Mouse (Mus musculus) liver, embryonic 15.5 days (tissue): ENCODE data around the gene Schip1. TPM values are rescaled to one million over a fixed set of nuclear protein-coding genes. Genes with fewer than 3 reads are reported as not detected.

Experiments used
- ATAC-seq: fragments of 200-750 bp; cut with Nextera tagmentation; 2 replicates; pipeline ENCODE4 v1.8.0; 2017; ENCODE audit warnings: moderate number of reproducible peaks, mild to moderate bottlenecking, moderate library complexity; ENCODE audit not compliant: insufficient read depth
- H3K27ac ChIP-seq: fragments of 300-500 bp; sonication (generic); replicated peaks from 2 replicates; pipeline ENCODE4 v1.5.1; 2015; ENCODE audit warnings: mild to moderate bottlenecking, inconsistent platforms
- H3K27me3 ChIP-seq: fragments of 300-500 bp; sonication (generic); 2 replicates; pipeline ENCODE4 v1.6.1; 2015; ENCODE audit warnings: mild to moderate bottlenecking, inconsistent platforms
- H3K36me3 ChIP-seq: fragments of 300-500 bp; sonication (generic); replicated peaks from 2 replicates; pipeline ENCODE4 v1.6.1; 2015; ENCODE audit warnings: moderate library complexity, mild to moderate bottlenecking, inconsistent platforms
- H3K4me1 ChIP-seq: fragments of 300-500 bp; sonication (generic); replicated peaks from 2 replicates; pipeline ENCODE4 v1.6.1; 2015; ENCODE audit warnings: inconsistent platforms
- H3K4me2 ChIP-seq: fragments of 300-500 bp; sonication (generic); 2 replicates; pipeline ENCODE4 v1.6.1; 2015; ENCODE audit warnings: moderate library complexity, mild to moderate bottlenecking, inconsistent platforms
- H3K4me3 ChIP-seq: fragments of 300-500 bp; sonication (generic); replicated peaks from 2 replicates; pipeline ENCODE4 v1.5.1; 2015; ENCODE audit warnings: mild to moderate bottlenecking, inconsistent platforms
- H3K9ac ChIP-seq: fragments of 300-500 bp; sonication (generic); 2 replicates; pipeline ENCODE4 v1.6.1; 2015; ENCODE audit warnings: moderate library complexity, mild to moderate bottlenecking, inconsistent platforms
- H3K9me3 ChIP-seq: fragments of 300-500 bp; sonication (generic); replicated peaks from 2 replicates; pipeline ENCODE4 v1.6.1; 2016; ENCODE audit warnings: inconsistent platforms
- WGBS: fragments of 180-500 bp; shearing (Covaris S2); methylation state at CpG from one replicate; pipeline ENCODE4 v1.1.7; 2015; ENCODE audit warnings: mixed read lengths; ENCODE audit not compliant: insufficient replicate concordance; 5-methylcytosine and 5-hydroxymethylcytosine counted together
- polyA plus RNA-seq: library from polyadenylated mRNA; unstranded; fragments of >200 nt; fragmentation: Nextera tagmentation; extraction: Ambion mirVana; gene quantifications from 2 replicates; pipeline ENCODE4 v1.2.1, GENCODE M21; 2015

The Schip1 gene
- polyA plus RNA-seq, 1 experiment from 2014 or later: 2.4 TPM

- Histone ChIP-seq H3K4me1 (no peaks in the 10 kb centered on the region), H3K27ac (no peak overlapping the region), H3K9me3 (no peaks in the 10 kb centered on the region), H3K36me3 (no peaks in the 10 kb centered on the region), H3K9ac (no peak overlapping the region), H3K4me3 (no peak overlapping the region), H3K27me3 (no peaks in the 10 kb centered on the region), H3K4me2 (no peak overlapping the region)
- ATAC-seq: no peak
- 55% methylated on average over 2 of the region's 2 CpGs for WGBS
These were observed 370.3 kb downstream of the Schip1 start for GRCm38 (mm10) chr3:68434897-68435296.

- Histone ChIP-seq H3K9ac (no peak overlapping the region), H3K27me3 (no peaks in the 10 kb centered on the region), H3K4me3 (no peak overlapping the region), H3K27ac (no peak overlapping the region), H3K4me2 (no peak overlapping the region), H3K9me3 (no peaks in the 10 kb centered on the region), H3K36me3 (no peaks in the 10 kb centered on the region), H3K4me1 (no peaks in the 10 kb centered on the region)
- 49% methylated on average over 2 of the region's 2 CpGs for WGBS
- no peak for ATAC-seq
These were observed 383.9 kb downstream of the Schip1 start for GRCm38 (mm10) chr3:68448480-68448879.

GRCm38 (mm10) chr3:68451634-68452033 lies 387.0 kb downstream of the Schip1 start:
- no peak overlapping the region for H3K9ac ChIP-seq
- no peak overlapping the region for H3K4me3 ChIP-seq
- no peaks in the 10 kb centered on the region for H3K27me3 ChIP-seq
- H3K4me2 ChIP-seq: no peak overlapping the region
- no peak for ATAC-seq
- H3K36me3 ChIP-seq: no peaks in the 10 kb centered on the region
- H3K4me1 ChIP-seq: no peaks in the 10 kb centered on the region
- WGBS: 67% methylated on average over 1 of the region's 1 CpGs
- H3K27ac ChIP-seq: no peak overlapping the region
- H3K9me3 ChIP-seq: no peaks in the 10 kb centered on the region

- H3K9me3 ChIP-seq: no peaks in the 10 kb centered on the region
- H3K4me3 ChIP-seq: no peak overlapping the region
- no peaks in the 10 kb centered on the region for H3K4me1 ChIP-seq
- H3K27ac ChIP-seq: no peak overlapping the region
- no peaks in the 10 kb centered on the region for H3K27me3 ChIP-seq
- H3K4me2 ChIP-seq: no peak overlapping the region
- WGBS: 6% methylated on average over 5 of the region's 5 CpGs
- no peak overlapping the region for H3K9ac ChIP-seq
- H3K36me3 ChIP-seq: no peaks in the 10 kb centered on the region
- ATAC-seq: no peak
These were observed 388.7 kb downstream of the Schip1 start for GRCm38 (mm10) chr3:68453266-68453665.

GRCm38 (mm10) chr3:68453719-68454455 lies 389.3 kb downstream of the Schip1 start:
- ATAC-seq: no peak
- no peak overlapping the region for H3K9ac ChIP-seq
- H3K4me1 ChIP-seq: no peaks in the 10 kb centered on the region
- H3K36me3 ChIP-seq: no peaks in the 10 kb centered on the region
- no peak overlapping the region for H3K4me3 ChIP-seq
- H3K9me3 ChIP-seq: no peaks in the 10 kb centered on the region
- H3K4me2 ChIP-seq: no peak overlapping the region
- WGBS: 59% methylated on average over 10 of the region's 10 CpGs
- H3K27me3 ChIP-seq: no peaks in the 10 kb centered on the region
- H3K27ac ChIP-seq: no peak overlapping the region

GRCm38 (mm10) chr3:68466643-68467042 lies 402.0 kb downstream of the Schip1 start:
- WGBS: 48% methylated on average over 5 of the region's 5 CpGs
- H3K27ac ChIP-seq: no peak overlapping the region
- no peak overlapping the region for H3K4me3 ChIP-seq
- ATAC-seq: no peak
- H3K9ac ChIP-seq: no peak overlapping the region
- no peaks in the 10 kb centered on the region for H3K36me3 ChIP-seq
- no peak overlapping the region for H3K4me2 ChIP-seq
- no peaks in the 10 kb centered on the region; the same call in 1 of the 2 replicates for H3K27me3 ChIP-seq
- H3K9me3 ChIP-seq: no peaks in the 10 kb centered on the region
- no peaks in the 10 kb centered on the region for H3K4me1 ChIP-seq

- H3K4me2 ChIP-seq: 0 out of 2 replicates have a peak overlapping the region, but pooled peaks have one; percentile 3
- 9% methylated on average over 10 of the region's 10 CpGs for WGBS
- no peaks in the 10 kb centered on the region; the same call in 1 of the 2 replicates for H3K27me3 ChIP-seq
- H3K9me3 ChIP-seq: no peaks in the 10 kb centered on the region
- no peak overlapping the region for H3K4me3 ChIP-seq
- H3K4me1 ChIP-seq: no peaks in the 10 kb centered on the region
- no peak overlapping the region for H3K9ac ChIP-seq
- no peaks in the 10 kb centered on the region for H3K36me3 ChIP-seq
- no peak for ATAC-seq
- no peak overlapping the region for H3K27ac ChIP-seq
These were observed 403.5 kb downstream of the Schip1 start for GRCm38 (mm10) chr3:68467941-68468687.

GRCm38 (mm10) chr3:68469643-68470042 lies 405.0 kb downstream of the Schip1 start:
- Histone ChIP-seq H3K4me2 (no peak overlapping the region), H3K9me3 (no peaks in the 10 kb centered on the region), H3K4me1 (no peaks in the 10 kb centered on the region), H3K9ac (no peak overlapping the region), H3K27ac (no peak overlapping the region), H3K4me3 (no peak overlapping the region), H3K27me3 (no peaks in the 10 kb centered on the region; the same call in 1 of the 2 replicates), H3K36me3 (no peaks in the 10 kb centered on the region)
- ATAC-seq: no peak
- WGBS: 57% methylated on average over 1 of the region's 1 CpGs

- H3K4me2 ChIP-seq: no peak overlapping the region
- H3K4me1 ChIP-seq: no peaks in the 10 kb centered on the region
- H3K4me3 ChIP-seq: no peak overlapping the region
- ATAC-seq: no peak
- WGBS: 37% methylated on average over 3 of the region's 3 CpGs
- no peaks in the 10 kb centered on the region for H3K36me3 ChIP-seq
- H3K27me3 ChIP-seq: no peaks in the 10 kb centered on the region; the same call in 1 of the 2 replicates
- no peak overlapping the region for H3K9ac ChIP-seq
- H3K27ac ChIP-seq: no peak overlapping the region
- H3K9me3 ChIP-seq: no peaks in the 10 kb centered on the region
These were observed 405.5 kb downstream of the Schip1 start for GRCm38 (mm10) chr3:68470061-68470460.

- no peak overlapping the region for H3K27ac ChIP-seq
- no peak overlapping the region for H3K4me3 ChIP-seq
- WGBS: 59% methylated on average over 5 of the region's 5 CpGs
- no peak overlapping the region for H3K4me2 ChIP-seq
- H3K9ac ChIP-seq: no peak overlapping the region
- no peaks in the 10 kb centered on the region; the same call in 1 of the 2 replicates for H3K27me3 ChIP-seq
- ATAC-seq: no peak
- no peaks in the 10 kb centered on the region for H3K9me3 ChIP-seq
- no peaks in the 10 kb centered on the region for H3K36me3 ChIP-seq
- no peaks in the 10 kb centered on the region for H3K4me1 ChIP-seq
These were observed 406.0 kb downstream of the Schip1 start for GRCm38 (mm10) chr3:68470622-68471021.

- Histone ChIP-seq H3K4me1 (no peaks in the 10 kb centered on the region), H3K36me3 (no peaks in the 10 kb centered on the region), H3K27ac (no peak overlapping the region), H3K27me3 (no peaks in the 10 kb centered on the region), H3K9ac (no peak overlapping the region), H3K9me3 (no peaks in the 10 kb centered on the region), H3K4me3 (no peak overlapping the region), H3K4me2 (no peak overlapping the region)
- 63% methylated on average over 7 of the region's 7 CpGs for WGBS
- no peak for ATAC-seq
These were observed 411.7 kb downstream of the Schip1 start for GRCm38 (mm10) chr3:68476336-68476735.
